Mouse (Mus musculus): ENCODE data around the gene Il19. TPM values are rescaled to one million over a fixed set of nuclear protein-coding genes. Genes with fewer than 3 reads are reported as not detected.

Gene Il19
- polyA plus RNA-seq (2012; fragmentation: generic; extraction: Trizol): 0.06 TPM
- long read RNA-seq, experiment 1: 0 reads
- long read RNA-seq, experiment 2: 0 reads

DNA sequence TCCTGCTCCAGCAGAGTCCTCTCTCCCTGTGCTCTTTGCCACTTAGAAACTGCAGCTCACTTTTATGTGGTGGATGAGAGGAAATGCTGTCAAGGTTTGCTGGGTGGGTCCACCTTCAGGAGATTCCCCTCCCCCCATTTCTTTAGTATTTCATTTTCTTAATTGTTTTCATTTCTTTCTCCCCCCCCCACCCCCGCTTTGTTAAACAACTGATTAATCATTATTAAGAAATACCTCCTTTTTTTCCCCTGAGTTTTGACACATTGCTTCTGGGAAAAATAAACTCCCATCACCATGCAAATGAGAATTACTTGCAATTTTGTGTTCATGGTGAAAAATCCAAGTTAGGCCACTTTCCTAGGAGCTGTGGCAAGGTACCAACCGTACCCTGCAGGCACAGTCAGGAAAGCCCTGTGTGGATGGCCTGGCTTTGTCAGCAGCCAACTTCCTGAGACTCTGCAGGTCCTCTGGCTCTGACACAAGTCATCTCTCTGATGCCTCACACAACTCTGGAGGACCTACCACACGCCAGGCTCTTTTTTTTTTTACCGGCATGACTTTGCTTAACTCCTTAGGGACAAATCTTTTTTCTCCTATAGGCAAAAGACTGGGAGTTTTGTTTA is at the start of gene Il19:
Gene Il19, minus strand, starts transcription at position 51 of the 623 bp plus-strand sequence.
- no peak within 1 kb of the TSS for H3K4me3 ChIP-seq (ENCODE audit: insufficient read depth, poor library complexity, severe bottlenecking)
- no peaks in the 10 kb centered on the region for H3K36me3 ChIP-seq (ENCODE audit: control insufficient read depth, insufficient read depth)
- H3K27me3 ChIP-seq (ENCODE audit: control insufficient read depth, insufficient read depth, insufficient read length): no peaks in the 10 kb centered on the region
- H3K79me2 ChIP-seq (ENCODE audit: control insufficient read depth, insufficient read depth): no peaks in the 10 kb centered on the region
- no peak within 1 kb of the TSS for H3ac ChIP-seq (ENCODE audit: control insufficient read depth, insufficient read length, low read depth)
- TF ChIP-seq MYOD1 (IDR thresholded peaks at IDR 0.05; ENCODE audit: control insufficient read depth, insufficient read length, low read depth) (no peak), FOSL1 (IDR thresholded peaks at IDR 0.05; ENCODE audit: insufficient read depth, low read length, poor library complexity, severe bottlenecking) (no peak), USF1 (IDR thresholded peaks at IDR 0.05; ENCODE audit: low read depth) (no peak), CTCF (IDR thresholded peaks at IDR 0.05; ENCODE audit: control insufficient read depth, insufficient read depth, insufficient read length) (no peak), CEBPB (IDR thresholded peaks at IDR 0.05; ENCODE audit: low read depth) (no peak), MAX (IDR thresholded peaks at IDR 0.05) (no peak), MYOG (IDR thresholded peaks at IDR 0.05; ENCODE audit: control insufficient read depth, extremely low read depth, insufficient read length) (no peak)
- H3K79me3 ChIP-seq (ENCODE audit: low read depth): no peaks in the 10 kb centered on the region

DNA sequence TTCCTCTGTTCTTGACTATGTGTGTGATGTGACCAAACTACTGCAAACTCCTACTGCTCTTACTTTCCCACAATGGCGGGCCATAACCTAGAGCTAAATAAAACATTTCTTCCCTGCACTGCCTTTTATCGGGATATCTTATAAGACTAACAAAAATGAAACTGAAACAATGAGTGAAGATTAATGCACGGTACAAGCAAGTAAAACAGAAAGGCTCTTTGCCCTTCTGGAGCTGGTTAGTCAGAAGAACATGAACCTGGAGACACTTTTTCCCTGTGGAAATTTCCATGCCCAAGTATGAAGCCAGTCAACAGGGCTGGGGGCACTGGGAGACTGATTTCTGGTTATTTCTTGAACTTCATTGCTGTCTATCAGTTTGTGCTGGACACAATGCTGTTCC is 49.4 kb upstream of the Il19 start:
- Histone ChIP-seq H3ac (ENCODE audit: control insufficient read depth, insufficient read length, low read depth) (no peak overlapping the region), H3K36me3 (ENCODE audit: control insufficient read depth, insufficient read depth) (no peaks in the 10 kb centered on the region), H3K79me3 (ENCODE audit: low read depth) (no peaks in the 10 kb centered on the region), H3K4me3 (ENCODE audit: insufficient read depth, poor library complexity, severe bottlenecking) (no peak overlapping the region), H3K27me3 (ENCODE audit: control insufficient read depth, insufficient read depth, insufficient read length) (no peaks in the 10 kb centered on the region), H3K79me2 (ENCODE audit: control insufficient read depth, insufficient read depth) (no peaks in the 10 kb centered on the region)
- TF ChIP-seq USF1 (IDR thresholded peaks at IDR 0.05; ENCODE audit: low read depth): no peak
- TF ChIP-seq MAX (IDR thresholded peaks at IDR 0.05): no peak
- TF ChIP-seq MYOD1 (IDR thresholded peaks at IDR 0.05; ENCODE audit: control insufficient read depth, insufficient read length, low read depth): no peak
- no peak for TF ChIP-seq CTCF (IDR thresholded peaks at IDR 0.05; ENCODE audit: control insufficient read depth, insufficient read depth, insufficient read length)
- no peak for TF ChIP-seq MYOG (IDR thresholded peaks at IDR 0.05; ENCODE audit: control insufficient read depth, extremely low read depth, insufficient read length)
- no peak for TF ChIP-seq FOSL1 (IDR thresholded peaks at IDR 0.05; ENCODE audit: insufficient read depth, low read length, poor library complexity, severe bottlenecking)
- TF ChIP-seq CEBPB (IDR thresholded peaks at IDR 0.05; ENCODE audit: low read depth): no peak

DNA sequence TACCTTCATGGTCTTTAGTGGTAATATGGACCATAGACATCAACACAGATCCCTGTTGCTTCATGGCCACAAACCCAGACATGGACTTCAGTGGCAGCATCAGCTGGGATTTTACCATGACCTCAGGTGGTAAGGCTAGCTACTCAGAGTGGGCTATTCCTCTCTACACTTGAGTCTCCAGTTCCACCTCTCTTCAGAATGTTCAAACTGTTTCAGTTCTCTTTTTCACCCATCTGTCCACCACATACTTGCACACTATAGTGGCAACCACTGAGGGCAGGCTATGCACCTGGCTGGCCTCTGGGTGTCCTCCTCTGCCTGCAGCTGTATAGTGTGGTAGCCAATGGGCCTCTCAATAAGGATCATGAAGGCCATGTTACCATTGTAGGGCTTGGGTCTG is 47.5 kb upstream of the Il19 start:
- Histone ChIP-seq H3K27me3 (ENCODE audit: control insufficient read depth, insufficient read depth, insufficient read length) (no peaks in the 10 kb centered on the region), H3K79me3 (ENCODE audit: low read depth) (no peaks in the 10 kb centered on the region), H3K36me3 (ENCODE audit: control insufficient read depth, insufficient read depth) (no peaks in the 10 kb centered on the region), H3K4me3 (ENCODE audit: insufficient read depth, poor library complexity, severe bottlenecking) (no peak overlapping the region), H3ac (ENCODE audit: control insufficient read depth, insufficient read length, low read depth) (no peak overlapping the region), H3K79me2 (ENCODE audit: control insufficient read depth, insufficient read depth) (no peaks in the 10 kb centered on the region)
- TF ChIP-seq CTCF (IDR thresholded peaks at IDR 0.05; ENCODE audit: control insufficient read depth, insufficient read depth, insufficient read length) (peak; percentile 6), MYOD1 (IDR thresholded peaks at IDR 0.05; ENCODE audit: control insufficient read depth, insufficient read length, low read depth) (no peak)

DNA sequence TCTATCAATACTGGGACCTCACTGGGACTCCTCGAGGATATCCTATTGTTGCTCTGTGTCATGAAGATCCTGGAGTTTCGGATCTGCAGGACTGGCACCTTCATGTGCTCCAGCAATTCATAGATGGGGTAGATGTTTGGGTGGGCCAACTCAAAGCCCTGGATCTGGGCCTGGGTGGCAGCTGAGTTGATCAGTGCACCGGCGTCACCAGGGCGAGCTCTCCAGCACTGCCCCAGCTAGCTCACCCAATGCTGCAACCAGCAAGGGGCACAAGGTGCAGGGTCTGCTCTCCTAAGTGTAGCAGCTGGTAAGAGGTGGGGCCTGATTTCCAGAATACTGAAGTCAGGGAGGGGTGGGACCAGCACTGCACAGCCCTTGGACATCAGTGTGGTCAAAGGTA is 47.1 kb upstream of the Il19 start:
- no peaks in the 10 kb centered on the region for H3K79me2 ChIP-seq (ENCODE audit: control insufficient read depth, insufficient read depth)
- H3K27me3 ChIP-seq (ENCODE audit: control insufficient read depth, insufficient read depth, insufficient read length): no peaks in the 10 kb centered on the region

DNA sequence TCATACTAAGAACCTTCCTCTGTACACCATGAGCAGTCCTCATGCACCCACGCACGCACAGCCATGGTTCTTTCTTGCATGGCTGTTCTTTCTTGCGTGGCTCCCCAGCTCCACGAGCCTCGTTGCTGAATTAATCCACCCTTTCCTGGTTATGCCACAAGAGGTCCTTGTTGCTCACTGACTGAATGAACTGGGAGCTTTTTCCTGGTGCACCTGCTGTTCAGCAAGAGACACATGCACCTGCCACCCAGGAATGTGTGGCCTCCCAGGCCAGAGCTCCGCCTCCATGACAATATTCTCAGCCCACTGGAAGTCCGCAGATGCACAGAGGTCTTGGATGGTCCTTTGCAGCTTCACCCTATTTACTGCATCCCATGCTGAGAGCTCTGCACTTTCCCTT is 44.5 kb upstream of the Il19 start:
- no peak overlapping the region for H3ac ChIP-seq (ENCODE audit: control insufficient read depth, insufficient read length, low read depth)
- H3K79me2 ChIP-seq (ENCODE audit: control insufficient read depth, insufficient read depth): no peaks in the 10 kb centered on the region
- H3K27me3 ChIP-seq (ENCODE audit: control insufficient read depth, insufficient read depth, insufficient read length): no peaks in the 10 kb centered on the region
- no peaks in the 10 kb centered on the region for H3K79me3 ChIP-seq (ENCODE audit: low read depth)
- H3K36me3 ChIP-seq (ENCODE audit: control insufficient read depth, insufficient read depth): no peaks in the 10 kb centered on the region
- TF ChIP-seq FOSL1 (IDR thresholded peaks at IDR 0.05; ENCODE audit: insufficient read depth, low read length, poor library complexity, severe bottlenecking) (no peak), CEBPB (IDR thresholded peaks at IDR 0.05; ENCODE audit: low read depth) (no peak), MAX (IDR thresholded peaks at IDR 0.05) (no peak), MYOD1 (IDR thresholded peaks at IDR 0.05; ENCODE audit: control insufficient read depth, insufficient read length, low read depth) (no peak), MYOG (IDR thresholded peaks at IDR 0.05; ENCODE audit: control insufficient read depth, extremely low read depth, insufficient read length) (no peak), USF1 (IDR thresholded peaks at IDR 0.05; ENCODE audit: low read depth) (no peak), CTCF (IDR thresholded peaks at IDR 0.05; ENCODE audit: control insufficient read depth, insufficient read depth, insufficient read length) (no peak)
- H3K4me3 ChIP-seq (ENCODE audit: insufficient read depth, poor library complexity, severe bottlenecking): no peak overlapping the region

More for the DNA sequence above, 47.1 kb upstream of the Il19 start:
- Histone ChIP-seq H3K4me3 (ENCODE audit: insufficient read depth, poor library complexity, severe bottlenecking) (no peak overlapping the region), H3ac (ENCODE audit: control insufficient read depth, insufficient read length, low read depth) (no peak overlapping the region), H3K79me3 (ENCODE audit: low read depth) (no peaks in the 10 kb centered on the region), H3K36me3 (ENCODE audit: control insufficient read depth, insufficient read depth) (no peaks in the 10 kb centered on the region)
- TF ChIP-seq CTCF (IDR thresholded peaks at IDR 0.05; ENCODE audit: control insufficient read depth, insufficient read depth, insufficient read length) (no peak), FOSL1 (IDR thresholded peaks at IDR 0.05; ENCODE audit: insufficient read depth, low read length, poor library complexity, severe bottlenecking) (no peak), MAX (IDR thresholded peaks at IDR 0.05) (no peak), MYOG (IDR thresholded peaks at IDR 0.05; ENCODE audit: control insufficient read depth, extremely low read depth, insufficient read length) (no peak), CEBPB (IDR thresholded peaks at IDR 0.05; ENCODE audit: low read depth) (no peak), USF1 (IDR thresholded peaks at IDR 0.05; ENCODE audit: low read depth) (no peak), MYOD1 (IDR thresholded peaks at IDR 0.05; ENCODE audit: control insufficient read depth, insufficient read length, low read depth) (no peak)

DNA sequence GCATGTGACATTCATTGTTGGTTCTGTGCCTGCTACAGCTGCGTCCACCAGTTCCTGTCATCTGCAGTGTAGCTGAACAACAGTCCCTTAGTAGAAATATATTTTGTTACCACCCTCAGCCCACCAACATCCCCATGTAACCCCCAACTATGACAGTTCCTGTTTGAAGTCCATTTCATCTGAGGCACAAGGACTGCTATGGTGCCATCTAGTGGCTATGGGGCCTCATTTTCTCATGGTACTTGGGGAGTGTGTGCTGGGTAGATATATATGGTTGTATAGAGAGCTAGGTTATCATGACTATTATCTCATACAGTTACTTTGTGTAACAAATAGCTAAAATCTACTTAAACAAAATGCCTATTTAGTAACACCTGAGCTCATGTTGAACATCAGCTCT is 39.5 kb upstream of the Il19 start:
- H3K4me3 ChIP-seq (ENCODE audit: insufficient read depth, poor library complexity, severe bottlenecking): no peak overlapping the region
- H3ac ChIP-seq (ENCODE audit: control insufficient read depth, insufficient read length, low read depth): no peak overlapping the region
- TF ChIP-seq CTCF (IDR thresholded peaks at IDR 0.05; ENCODE audit: control insufficient read depth, insufficient read depth, insufficient read length) (peak; percentile 31), MYOG (IDR thresholded peaks at IDR 0.05; ENCODE audit: control insufficient read depth, extremely low read depth, insufficient read length) (no peak)
- no peaks in the 10 kb centered on the region for H3K36me3 ChIP-seq (ENCODE audit: control insufficient read depth, insufficient read depth)
- H3K79me2 ChIP-seq (ENCODE audit: control insufficient read depth, insufficient read depth): no peaks in the 10 kb centered on the region
- H3K27me3 ChIP-seq (ENCODE audit: control insufficient read depth, insufficient read depth, insufficient read length): no peaks in the 10 kb centered on the region
- H3K79me3 ChIP-seq (ENCODE audit: low read depth): no peaks in the 10 kb centered on the region

All from C2C12 (cell line).